Comparison of ENCODE assay signal across 6 mouse cellular contexts in the genomic region with DNA sequence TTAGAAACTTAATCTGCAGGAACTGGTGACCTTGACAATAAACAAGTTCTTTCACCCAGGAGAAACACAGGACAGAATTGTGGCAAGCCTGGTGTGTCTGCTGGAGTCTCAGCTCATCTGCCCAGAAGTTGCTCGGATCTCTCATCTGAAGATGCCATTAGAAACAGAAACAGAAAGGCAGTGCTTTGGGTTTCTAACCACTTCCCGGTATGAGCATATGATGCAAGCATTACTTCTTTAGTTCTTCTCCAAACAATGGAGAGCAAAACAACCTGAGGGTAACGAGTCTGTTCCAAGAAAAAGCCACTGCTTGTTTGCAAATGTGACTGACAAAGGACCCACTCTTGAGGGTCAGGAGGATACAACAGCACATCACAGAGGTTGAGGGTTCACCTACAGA.
DNase-seq lines count a peak whose midpoint lies in the region; ATAC-seq lines count a peak whose summit lies in the region.
"Not testable (repeated sequence)": the region's sequence is repeated elsewhere in the genome, so short reads cannot be mapped to it uniquely, and the experiment has no call there.

No protein-coding gene starts in this region.

- not testable (repeated sequence) for H3K9ac ChIP-seq in embryonic facial prominence, embryonic 14.5 days (ENCODE audit: low read depth, low read length)

- H3K9me3 ChIP-seq in embryonic facial prominence, embryonic 14.5 days (ENCODE audit: control insufficient read depth, low read length) = not testable (repeated sequence)

- WGBS in embryonic facial prominence, embryonic 14.5 days = 58% methylated on average over 1 of the region's 3 CpGs

- H3K36me3 ChIP-seq in embryonic facial prominence, embryonic 14.5 days (ENCODE audit: control insufficient read depth, insufficient read depth, low read length) = not testable (repeated sequence)

- not testable (repeated sequence) for DNase-seq in embryonic facial prominence, embryonic 14.5 days (ENCODE audit: low spot score)
- peak; percentile 53 for DNase-seq in induced T-regulatory cell, adult 2 months (ENCODE audit: low read depth)

- peak overlapping the region; percentile 61; the same call in 1 of the 2 replicates for H3K27ac ChIP-seq in embryonic facial prominence, embryonic 14.5 days (replicated peaks; ENCODE audit: low read depth, low read length)

- H3K4me1 ChIP-seq in embryonic facial prominence, embryonic 14.5 days (ENCODE audit: control insufficient read depth, insufficient read depth, low read length) = peaks cover 35% of the 10 kb centered on the region

- H3K27me3 ChIP-seq in embryonic facial prominence, embryonic 14.5 days (replicated peaks; ENCODE audit: control insufficient read depth, insufficient read depth, low read length) = not testable (repeated sequence)

- H3K4me3 ChIP-seq in embryonic facial prominence, embryonic 14.5 days (ENCODE audit: low read depth, low read length) = not testable (repeated sequence)

- ATAC-seq in CD4-positive, CD25-positive, alpha-beta regulatory T cell, adult 4 months = peak; percentile 58
- ATAC-seq in common myeloid progenitor, adult 5-6 weeks (replicated peaks; ENCODE audit: low read depth, poor library complexity, severe bottlenecking) = peak; percentile 39
- ATAC-seq in embryonic facial prominence, embryonic 14.5 days (ENCODE audit: low read depth) = not testable (repeated sequence)
- peak; percentile 74 for ATAC-seq in megakaryocyte, adult 5-6 weeks (ENCODE audit: poor library complexity, severe bottlenecking)
- ATAC-seq in neutrophil, adult 5-6 weeks (ENCODE audit: extremely low read depth, insufficient number of reproducible peaks, low FRiP score, poor library complexity, severe bottlenecking) = 0 out of 2 replicates have a peak, but pooled peaks have one; percentile 24

- H3K4me2 ChIP-seq in embryonic facial prominence, embryonic 14.5 days (ENCODE audit: low read depth, low read length) = not testable (repeated sequence)
